ENCODE assay signal across 27 mouse cellular contexts in genomic region chr6:83836826-83837225, GRCm38 (mm10).
"Had no signal": no experiment of that assay in that cellular context is flagged by ENCODE, and none has a peak within 500 bp of the region (broad histone marks: within the 10 kb centered on the region; RNA-seq: fewer than 3 reads in every experiment).

No protein-coding gene starts in this region.

- H3K27me3 ChIP-seq: heart, embryonic 13.5 days; heart, embryonic 15.5 days; hindbrain, embryonic 13.5 days; hindbrain, embryonic 15.5 days; kidney, embryonic 15.5 days; limb, embryonic 13.5 days; limb, embryonic 15.5 days; liver, embryonic 13.5 days; liver, embryonic 15.5 days had no signal

- H3K27ac ChIP-seq: gastrocnemius, adult 2 months; heart, embryonic 10.5 days; heart, embryonic 13.5 days; heart, embryonic 15.5 days; hindbrain, embryonic 13.5 days; hindbrain, embryonic 15.5 days; hindbrain, postnatal 0 days; kidney, embryonic 15.5 days; kidney, postnatal 0 days; limb, embryonic 13.5 days; limb, embryonic 15.5 days; liver, embryonic 13.5 days; liver, embryonic 15.5 days had no signal

- ATAC-seq: hindbrain, postnatal 0 days; intestine, embryonic 16.5 days had no signal

- H3K4me3 ChIP-seq: gastrocnemius, adult 2 months; heart, embryonic 10.5 days; heart, embryonic 13.5 days; heart, embryonic 15.5 days; hindbrain, embryonic 13.5 days; hindbrain, embryonic 15.5 days; kidney, embryonic 15.5 days; limb, embryonic 13.5 days; limb, embryonic 15.5 days; liver, embryonic 13.5 days; liver, embryonic 15.5 days had no signal

- H3K36me3 ChIP-seq: heart, embryonic 10.5 days; heart, embryonic 13.5 days; heart, embryonic 15.5 days; hindbrain, embryonic 13.5 days; hindbrain, embryonic 15.5 days; kidney, embryonic 15.5 days; limb, embryonic 13.5 days; limb, embryonic 15.5 days; liver, embryonic 13.5 days; liver, embryonic 15.5 days had no signal

- DNase-seq: gastrocnemius, adult 2 months; gastrocnemius, postnatal 14 days; gastrocnemius, postnatal 36 days; heart, adult 18-20 months; heart, postnatal 14 days; heart, postnatal 36 days; kidney, adult 11 months; kidney, adult 2 months; kidney, adult 9 months; kidney, postnatal 14 days; kidney, postnatal 36 days; layer of hippocampus, adult 9-11 months; layer of hippocampus, postnatal 36 days; left cerebral cortex, postnatal 4 days; liver, embryonic 13.5 days had no signal

- H3K9me3 ChIP-seq: heart, embryonic 10.5 days; heart, embryonic 15.5 days; hindbrain, embryonic 13.5 days; hindbrain, embryonic 15.5 days; limb, embryonic 13.5 days; limb, embryonic 15.5 days; liver, embryonic 13.5 days; liver, embryonic 15.5 days had no signal

- H3K4me2 ChIP-seq: heart, embryonic 13.5 days; heart, embryonic 15.5 days; hindbrain, embryonic 13.5 days; hindbrain, embryonic 15.5 days; kidney, embryonic 15.5 days; limb, embryonic 13.5 days; limb, embryonic 15.5 days; liver, embryonic 13.5 days; liver, embryonic 15.5 days had no signal

- H3K9ac ChIP-seq: heart, embryonic 13.5 days; heart, embryonic 15.5 days; hindbrain, embryonic 13.5 days; hindbrain, embryonic 15.5 days; kidney, embryonic 15.5 days; limb, embryonic 13.5 days; limb, embryonic 15.5 days; liver, embryonic 13.5 days; liver, embryonic 15.5 days had no signal
